Mouse (Mus musculus) liver, adult (tissue): ENCODE measurements at regions not wholly inside any gene's neighbourhood (a gene's known extent, or its start where the extent isn't known, plus 50 kb on each side); places are given as distances from the start of the nearest gene placed in this dataset.

Experiments
- GATA4 ChIP-seq: IDR thresholded peaks from 2 replicates; pipeline ENCODE4 v1.6.1; 2014; ENCODE audit warnings: mild to moderate bottlenecking, low read length; ENCODE audit not compliant: insufficient replicate concordance

- TF ChIP-seq GATA4: no peak
Observed at GRCm38 (mm10) chr3:102682424-102682823, 51.9 kb upstream of the Tspan2 start.

GRCm38 (mm10) chr3:102683541-102683940 lies 50.8 kb upstream of the Tspan2 start:
- TF ChIP-seq GATA4: no peak
